Mouse (Mus musculus) G1E (cell line): ENCODE data around the gene Ubxn11. TPM values are rescaled to one million over a fixed set of nuclear protein-coding genes. Genes with fewer than 3 reads are reported as not detected.

Experiments
- ATAC-seq: 2 replicates; pipeline ENCODE4 v1.8.0; 2016; ENCODE audit warnings: mild to moderate bottlenecking; ENCODE audit not compliant: insufficient number of reproducible peaks, poor library complexity, low FRiP score, severe bottlenecking; ENCODE audit errors: extremely low read depth
- DNase-seq: peaks from one replicate; pipeline ENCODE4 v3.0.0; 2012; ENCODE audit warnings: low spot score
- H3K27me3 ChIP-seq: 2 replicates; pipeline ENCODE4 v1.6.1; 2012; ENCODE audit warnings: mild to moderate bottlenecking, low read length, inconsistent platforms; ENCODE audit not compliant: insufficient read depth
- H3K36me3 ChIP-seq: replicated peaks from 2 replicates; pipeline ENCODE3; 2012; ENCODE audit warnings: mild to moderate bottlenecking, inconsistent platforms
- H3K4me1 ChIP-seq: 2 replicates; pipeline ENCODE4 v1.6.1; 2012; ENCODE audit warnings: low read depth, low read length, inconsistent platforms, mixed read lengths; ENCODE audit not compliant: insufficient read depth
- H3K4me3 ChIP-seq: 2 replicates; pipeline ENCODE4 v1.5.1; 2012; ENCODE audit warnings: low read depth, mild to moderate bottlenecking, inconsistent platforms, low read length, moderate library complexity, mixed read lengths
- H3K9me3 ChIP-seq: replicated peaks from 2 replicates; pipeline ENCODE4 v1.6.1; 2012; ENCODE audit warnings: inconsistent platforms
- CTCF ChIP-seq: IDR thresholded peaks from 2 replicates; pipeline ENCODE4 v1.5.1; 2012; ENCODE audit warnings: low read depth, low read length, inconsistent platforms, mixed read lengths
- GATA1 ChIP-seq: IDR thresholded peaks from 2 replicates; pipeline ENCODE4 v1.6.1; 2012; ENCODE audit warnings: borderline replicate concordance, low read length, inconsistent platforms, mixed read lengths
- GATA2 ChIP-seq: IDR thresholded peaks from 2 replicates; pipeline ENCODE4 v1.6.1; 2012; ENCODE audit warnings: low read depth, low read length, inconsistent platforms, borderline replicate concordance
- POLR2AphosphoS5 ChIP-seq: IDR thresholded peaks from 2 replicates; pipeline ENCODE4 v1.6.1; 2012; ENCODE audit warnings: low read depth, low read length, inconsistent platforms; ENCODE audit not compliant: insufficient replicate concordance
- TAL1 ChIP-seq: conservative IDR thresholded peaks from 2 replicates; pipeline ENCODE4 v1.6.1; 2012; ENCODE audit warnings: low read depth, low read length, inconsistent platforms, mixed read lengths
- polyA plus RNA-seq: library from polyadenylated mRNA; stranded (reverse); fragments of >175 nt; gene quantifications from 2 replicates; pipeline ENCODE4 v1.2.3, GENCODE M21; 2012
- total RNA-seq, 2 experiments: library from RNA; stranded (forward) in 1 of 2; stranded (reverse) in 1 of 2; fragments of 200-1000 nt in 1 of 2; fragments of >200 nt in 1 of 2; fragmentation: Nextera tagmentation in 1 of 2; gene quantifications; 2 replicates each; pipeline ENCODE4 v1.2.3; 2014 to 2017

Gene Ubxn11
- total and polyA plus RNA-seq, 3 experiments, result 3.4 to 13.8 (median 13.2) TPM

GRCm38 (mm10) chr4:134115215-134116144 is 13.1 kb downstream of the Ubxn11 start:
- peaks cover 92% of the 10 kb centered on the region for H3K4me1 ChIP-seq
- no peak for ATAC-seq
- no peak for DNase-seq
- H3K9me3 ChIP-seq, result no peaks in the 10 kb centered on the region
- no peak overlapping the region for H3K4me3 ChIP-seq
- no peaks in the 10 kb centered on the region for H3K27me3 ChIP-seq
- peaks cover 38% of the 10 kb centered on the region for H3K36me3 ChIP-seq
- TF ChIP-seq GATA1 (no peak), POLR2AphosphoS5 (no peak), TAL1 (no peak), GATA2 (no peak), CTCF (no peak)

GRCm38 (mm10) chr4:134116501-134116900 is 14.1 kb downstream of the Ubxn11 start:
- H3K27me3 ChIP-seq, result no peaks in the 10 kb centered on the region
- H3K9me3 ChIP-seq, result no peaks in the 10 kb centered on the region
- no peak overlapping the region for H3K4me3 ChIP-seq
- ATAC-seq (no peak), DNase-seq (no peak)
- no peak for TF ChIP-seq GATA2
- no peak for TF ChIP-seq GATA1
- TF ChIP-seq TAL1, result no peak
- H3K4me1 ChIP-seq, result peaks cover 91% of the 10 kb centered on the region
- peaks cover 34% of the 10 kb centered on the region for H3K36me3 ChIP-seq

GRCm38 (mm10) chr4:134117012-134117411 is 14.6 kb downstream of the Ubxn11 start:
- Histone ChIP-seq H3K4me1 (peaks cover 88% of the 10 kb centered on the region), H3K36me3 (peaks cover 29% of the 10 kb centered on the region), H3K4me3 (no peak overlapping the region), H3K9me3 (no peaks in the 10 kb centered on the region), H3K27me3 (no peaks in the 10 kb centered on the region)
- ATAC-seq (no peak), DNase-seq (no peak)
- TF ChIP-seq GATA1, result no peak
- TF ChIP-seq POLR2AphosphoS5, result no peak
- TF ChIP-seq CTCF, result no peak
- TF ChIP-seq GATA2, result no peak
- TF ChIP-seq TAL1, result no peak

GRCm38 (mm10) chr4:134118126-134118800 is 15.9 kb downstream of the Ubxn11 start:
- no peak overlapping the region for H3K4me3 ChIP-seq
- peaks cover 17% of the 10 kb centered on the region for H3K36me3 ChIP-seq
- TF ChIP-seq GATA2 (no peak), CTCF (no peak), POLR2AphosphoS5 (no peak), GATA1 (no peak)
- H3K9me3 ChIP-seq, result no peaks in the 10 kb centered on the region
- peaks cover 81% of the 10 kb centered on the region for H3K4me1 ChIP-seq
- DNase-seq (no peak), ATAC-seq (no peak)
- no peaks in the 10 kb centered on the region for H3K27me3 ChIP-seq

GRCm38 (mm10) chr4:134119042-134119441 is 16.7 kb downstream of the Ubxn11 start:
- no peaks in the 10 kb centered on the region for H3K9me3 ChIP-seq
- TF ChIP-seq GATA2 (no peak), POLR2AphosphoS5 (no peak), CTCF (no peak), GATA1 (no peak), TAL1 (no peak)
- peaks cover 81% of the 10 kb centered on the region for H3K4me1 ChIP-seq
- peaks cover 9% of the 10 kb centered on the region for H3K36me3 ChIP-seq
- H3K27me3 ChIP-seq, result no peaks in the 10 kb centered on the region
- ATAC-seq (no peak), DNase-seq (no peak)
- no peak overlapping the region for H3K4me3 ChIP-seq

- no peak overlapping the region; the same call in 1 of the 2 replicates for H3K4me3 ChIP-seq
- peaks cover 8% of the 10 kb centered on the region for H3K36me3 ChIP-seq
- no peaks in the 10 kb centered on the region for H3K9me3 ChIP-seq
- no peaks in the 10 kb centered on the region for H3K27me3 ChIP-seq
- ATAC-seq, result no peak
- H3K4me1 ChIP-seq, result peaks cover 81% of the 10 kb centered on the region
- no peak for DNase-seq
- TF ChIP-seq POLR2AphosphoS5 (no peak), TAL1 (no peak), GATA2 (no peak), CTCF (0 out of 2 replicates have a peak, but pooled peaks have one; percentile 28), GATA1 (no peak)
These were observed 17.3 kb downstream of the Ubxn11 start for GRCm38 (mm10) chr4:134119644-134120043.
